Comparison of ENCODE assay signal across 28 mouse cellular contexts in the genomic region with DNA sequence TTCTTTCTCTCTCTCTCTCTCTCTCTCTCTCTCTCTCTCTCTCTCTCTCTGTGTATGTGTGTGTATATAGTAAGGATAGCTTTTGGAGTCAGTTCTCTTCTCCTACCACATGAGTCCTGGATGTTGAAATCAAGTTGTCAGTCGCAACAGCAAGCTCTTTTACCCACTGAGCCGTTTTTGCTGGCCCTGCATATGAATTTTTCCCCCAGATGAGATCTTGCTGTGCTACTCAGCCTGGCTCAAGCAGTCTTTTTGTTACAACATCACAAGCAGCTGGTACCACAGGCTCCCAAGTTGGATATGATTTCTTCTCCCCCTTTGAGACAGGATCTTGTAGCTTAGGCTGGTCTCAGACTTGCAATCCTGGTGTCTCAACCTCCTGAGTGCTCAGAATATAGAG. TPM values are rescaled to one million over a fixed set of nuclear protein-coding genes. Genes with fewer than 3 reads are reported as not detected.
DNase-seq lines count a peak whose midpoint lies in the region; ATAC-seq and TF ChIP-seq lines count a peak whose summit lies in the region.
"Had no signal": no experiment of that assay in that cellular context is flagged by ENCODE, and none has a peak within 500 bp of the region (broad histone marks: within the 10 kb centered on the region; RNA-seq: fewer than 3 reads in every experiment).

No protein-coding gene starts in this region.

- no peaks in the 10 kb centered on the region for H3K36me3 ChIP-seq in limb, embryonic 14.5 days (ENCODE audit: control insufficient read depth, insufficient read depth, low read length)
- no peaks in the 10 kb centered on the region for H3K36me3 ChIP-seq in limb, embryonic 10.5 days
- H3K36me3 ChIP-seq: embryonic facial prominence, embryonic 12.5 days; embryonic facial prominence, embryonic 15.5 days; forebrain, embryonic 10.5 days; heart, embryonic 13.5 days had no signal

- peaks cover 5% of the 10 kb centered on the region; the same call in 1 of the 2 replicates for H3K4me1 ChIP-seq in limb, embryonic 14.5 days (ENCODE audit: control insufficient read depth, insufficient read depth, low read length)
- H3K4me1 ChIP-seq in limb, embryonic 10.5 days = peaks cover 21% of the 10 kb centered on the region
- no peaks in the 10 kb centered on the region for H3K4me1 ChIP-seq in cerebellum, adult 2 months (ENCODE audit: control insufficient read depth, insufficient read depth, low read length)

- no peak overlapping the region for H3K27ac ChIP-seq in limb, embryonic 14.5 days (replicated peaks; ENCODE audit: low read depth, low read length)
- H3K27ac ChIP-seq in limb, embryonic 10.5 days = no peak overlapping the region
- no peak overlapping the region for H3K27ac ChIP-seq in cerebellum, adult 2 months (ENCODE audit: insufficient read depth, low read length)
- H3K27ac ChIP-seq: embryonic facial prominence, embryonic 12.5 days; embryonic facial prominence, embryonic 15.5 days; forebrain, embryonic 10.5 days; forebrain, embryonic 13.5 days; gastrocnemius, adult 2 months; heart, embryonic 13.5 days; hindbrain, embryonic 14.5 days; hindbrain, postnatal 0 days had no signal

- H3K4me3 ChIP-seq in limb, embryonic 14.5 days (replicated peaks; ENCODE audit: low read length) = no peak overlapping the region
- no peak overlapping the region for H3K4me3 ChIP-seq in limb, embryonic 10.5 days
- H3K4me3 ChIP-seq in cerebellum, adult 2 months (replicated peaks; ENCODE audit: insufficient read depth, low read depth, low read length) = no peak overlapping the region
- H3K4me3 ChIP-seq: embryonic facial prominence, embryonic 12.5 days; embryonic facial prominence, embryonic 15.5 days; forebrain, embryonic 10.5 days; forebrain, embryonic 13.5 days; gastrocnemius, adult 2 months; heart, embryonic 13.5 days had no signal

- TF ChIP-seq CTCF in cerebellum, adult 2 months (IDR thresholded peaks at IDR 0.05; ENCODE audit: borderline replicate concordance, insufficient read depth, low read depth, low read length) = no peak

- no peak overlapping the region for H3K4me2 ChIP-seq in limb, embryonic 14.5 days (replicated peaks; ENCODE audit: low read depth, low read length, severe bottlenecking)
- H3K4me2 ChIP-seq: embryonic facial prominence, embryonic 12.5 days; embryonic facial prominence, embryonic 15.5 days; forebrain, embryonic 13.5 days; heart, embryonic 13.5 days; hindbrain, embryonic 14.5 days had no signal

- 0 out of 2 replicates have a peak overlapping the region, but pooled peaks have one; percentile 9 for H3K9ac ChIP-seq in limb, embryonic 14.5 days (ENCODE audit: low read depth, low read length, severe bottlenecking)
- H3K9ac ChIP-seq: embryonic facial prominence, embryonic 12.5 days; embryonic facial prominence, embryonic 15.5 days; forebrain, embryonic 13.5 days; heart, embryonic 13.5 days; hindbrain, embryonic 14.5 days had no signal

- no peak for ATAC-seq in limb, embryonic 14.5 days (ENCODE audit: low FRiP score, low read depth)
- ATAC-seq in megakaryocyte-erythroid progenitor cell, adult 5-6 weeks (replicated peaks; ENCODE audit: low FRiP score, low TSS enrichment, poor library complexity, severe bottlenecking) = no peak
- ATAC-seq: CD4-positive, CD25-positive, alpha-beta regulatory T cell, adult 4 months; forebrain, embryonic 13.5 days; forebrain, embryonic 16.5 days; hindbrain, postnatal 0 days; inflammation-experienced regulatory T-cells, adult 6 months; intestine, postnatal 0 days had no signal

- no peaks in the 10 kb centered on the region for H3K27me3 ChIP-seq in limb, embryonic 14.5 days (ENCODE audit: control insufficient read depth, insufficient read depth, low read length)
- peaks cover 36% of the 10 kb centered on the region for H3K27me3 ChIP-seq in limb, embryonic 10.5 days (ENCODE audit: low read depth, poor library complexity, severe bottlenecking)
- no peaks in the 10 kb centered on the region for H3K27me3 ChIP-seq in cerebellum, adult 2 months (ENCODE audit: control insufficient read depth, insufficient read depth, low read length)
- H3K27me3 ChIP-seq: embryonic facial prominence, embryonic 15.5 days; forebrain, embryonic 13.5 days had no signal

- TF ChIP-seq POLR2A in limb, embryonic 14.5 days (IDR thresholded peaks at IDR 0.05; ENCODE audit: borderline replicate concordance, extremely low read depth, insufficient read depth, insufficient read length) = no peak
- no peak for TF ChIP-seq POLR2A in cerebellum, adult 2 months (IDR thresholded peaks at IDR 0.05; ENCODE audit: borderline replicate concordance, insufficient read depth, low read length)

- no peak for DNase-seq in limb, embryonic 14.5 days (ENCODE audit: low spot score)
- no peak for DNase-seq in limb, embryonic 10.5 days (ENCODE audit: low spot score)
- peak; percentile 92 for DNase-seq in adipocyte (ENCODE audit: low spot score)
- DNase-seq in gonadal fat pad, adult 2 months (ENCODE audit: low read depth) = peak; percentile 46
- DNase-seq in cerebellum, adult 2 months = no peak
- no peak for DNase-seq in kidney, adult 18-20 months
- DNase-seq: adrenal gland, adult 8-10 months; adrenal gland, postnatal 36 days; cerebellum, adult 18-20 months; cerebellum, adult 9-11 months; cerebellum, postnatal 25 days; gastrocnemius, adult 2 months; gastrocnemius, postnatal 25 days; heart, adult 11 months; heart, postnatal 14 days; heart, postnatal 4 days had no signal

- WGBS in limb, embryonic 14.5 days = 78% methylated on average over 2 of the region's 2 CpGs
- WGBS in limb, embryonic 10.5 days = 89% methylated on average over 2 of the region's 2 CpGs
- 78% methylated on average over 2 of the region's 2 CpGs for WGBS in cerebellum, adult 2 months

- H3K9me3 ChIP-seq in limb, embryonic 14.5 days (ENCODE audit: control insufficient read depth, low read length) = no peaks in the 10 kb centered on the region
- H3K9me3 ChIP-seq in limb, embryonic 10.5 days (replicated peaks) = no peaks in the 10 kb centered on the region
- H3K9me3 ChIP-seq: embryonic facial prominence, embryonic 12.5 days; embryonic facial prominence, embryonic 15.5 days; forebrain, embryonic 10.5 days; forebrain, embryonic 13.5 days; heart, embryonic 13.5 days had no signal

RNA-seq across cellular contexts. Expression of a gene that starts 17.7 kb away (rescaled TPM):
- 22.9 and 24.8 TPM in 2 replicates for polyA plus RNA-seq in limb, embryonic 14.5 days (2012; rRNA removed)
- 23.7 and 24.2 TPM in 2 replicates for polyA plus RNA-seq in limb, embryonic 14.5 days (2014; fragmentation: Nextera tagmentation; extraction: Ambion mirVana)
- 2.5 and 3.5 TPM in 2 replicates for polyA plus RNA-seq in limb, embryonic 10.5 days (2016; fragmentation: Nextera tagmentation; extraction: Ambion mirVana)
- 63.6 and 107 TPM in 2 replicates for polyA plus RNA-seq in gonadal fat pad, adult 2 months (2012; rRNA removed)
- 36.9 and 42.3 TPM in 2 replicates for total RNA-seq in megakaryocyte-erythroid progenitor cell, adult 5-6 weeks (2014; fragmentation: Nextera tagmentation)
- 23.0 and 24.9 TPM in 2 replicates for total RNA-seq in megakaryocyte-erythroid progenitor cell, adult 5-6 weeks (2017)
- polyA plus RNA-seq in cerebellum, adult 2 months (2012; rRNA removed) = 18.7 and 19.8 TPM in 2 replicates

Comparison
In these comparisons a context has a peak if more than half of its experiments do, and no peak if none do; other contexts are left out.
1. DNase-seq: peak in adipocyte (single experiment) and gonadal fat pad, adult 2 months (single experiment); none in limb, embryonic 14.5 days (single experiment), limb, embryonic 10.5 days (single experiment), cerebellum, adult 2 months (0 of 2) and kidney, adult 18-20 months (single experiment).